Mouse (Mus musculus): ENCODE measurements around the gene Exoc3l4. TPM values are rescaled to one million over a fixed set of nuclear protein-coding genes. Genes with fewer than 3 reads are reported as not detected.

Gene Exoc3l4
- polyA plus RNA-seq, 1 experiment from 2014 or later = 2.1 TPM

Other genes starting within 250 kb of the Exoc3l4 start
- not detected in 2 replicates for gene 4930595D18Rik, start 232.5 kb upstream of the Exoc3l4 start, polyA plus RNA-seq (2015; fragmentation: Nextera tagmentation; extraction: Ambion mirVana)
- 16.4 and 29.5 TPM in 2 replicates for gene Amn, start 145.9 kb upstream of the Exoc3l4 start, polyA plus RNA-seq (2015; fragmentation: Nextera tagmentation; extraction: Ambion mirVana)
- 39.9 and 40.2 TPM in 2 replicates for gene Cdc42bpb, start 39.3 kb upstream of the Exoc3l4 start, polyA plus RNA-seq (2015; fragmentation: Nextera tagmentation; extraction: Ambion mirVana)
- 4.9 and 7.0 TPM in 2 replicates for gene Lbhd2, start 10.2 kb upstream of the Exoc3l4 start, polyA plus RNA-seq (2015; fragmentation: Nextera tagmentation; extraction: Ambion mirVana)
- 0.31 and 0.79 TPM in 2 replicates for gene Tnfaip2, start 25.5 kb downstream of the Exoc3l4 start, polyA plus RNA-seq (2015; fragmentation: Nextera tagmentation; extraction: Ambion mirVana)
- 1.0 and 3.1 TPM in 2 replicates for gene Gm266, start 68.8 kb downstream of the Exoc3l4 start, polyA plus RNA-seq (2015; fragmentation: Nextera tagmentation; extraction: Ambion mirVana)
- gene Eif5, start 121.0 kb downstream of the Exoc3l4 start, polyA plus RNA-seq (2015; fragmentation: Nextera tagmentation; extraction: Ambion mirVana) = 502 and 561 TPM in 2 replicates
- gene Mark3, start 157.5 kb downstream of the Exoc3l4 start, polyA plus RNA-seq (2015; fragmentation: Nextera tagmentation; extraction: Ambion mirVana) = 39.9 and 45.5 TPM in 2 replicates

Data from midbrain, embryonic 16.5 days (tissue).